Mouse (Mus musculus): Measurements from ENCODE around the gene AA986860. TPM values are rescaled to one million over a fixed set of nuclear protein-coding genes. Genes with fewer than 3 reads are reported as not detected.

Gene AA986860
- total and polyA plus RNA-seq, 3 experiments: 0.31 to 0.58 TPM; not detected in 1

- Histone ChIP-seq H3K36me3 (ENCODE audit: control insufficient read depth in 1 of 2, insufficient read depth in 2 of 2, low read length in 2 of 2) (peaks cover 3 to 9% of the 10 kb centered on the region in 2 experiments), H3K4me1 (ENCODE audit: control insufficient read depth in 1 of 2, insufficient read depth in 2 of 2, low read length in 2 of 2) (peaks cover 12 to 13% of the 10 kb centered on the region in 2 experiments)
These were observed 21.3 kb upstream of the AA986860 start for GRCm38 (mm10) chr1:130710283-130711080.

DNA sequence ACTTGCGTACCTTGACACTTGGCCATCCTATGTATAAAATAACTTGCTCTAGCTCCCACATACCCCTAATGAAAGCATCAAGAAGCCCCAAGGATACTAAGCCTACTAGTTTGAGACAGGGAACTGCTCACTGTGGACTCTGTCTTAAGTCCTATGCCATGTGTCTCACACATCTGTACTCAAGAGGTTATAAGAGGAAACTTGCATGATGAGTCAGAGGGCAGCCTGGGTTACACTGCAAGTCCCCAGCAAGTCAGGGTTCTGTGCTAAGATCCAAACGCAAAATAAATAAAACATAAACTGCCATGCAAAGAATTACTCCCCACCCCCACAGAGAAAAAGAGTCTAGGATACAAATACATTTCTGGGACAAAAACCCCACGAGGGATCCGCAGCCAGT lies 17.7 kb upstream of the AA986860 start:
- TF ChIP-seq ETS1 (IDR thresholded peaks at IDR 0.05; ENCODE audit: low read depth, low read length): no peak
- TF ChIP-seq HCFC1 (IDR thresholded peaks at IDR 0.05; ENCODE audit: low read depth, low read length): no peak
- TF ChIP-seq GATA1 (IDR thresholded peaks at IDR 0.05; ENCODE audit: low read depth, low read length): no peak
- no peak for TF ChIP-seq UBTF (IDR thresholded peaks at IDR 0.05; ENCODE audit: borderline replicate concordance, insufficient read depth, low read depth, low read length)
- TF ChIP-seq POLR2A (IDR thresholded peaks at IDR 0.05; ENCODE audit: control insufficient read depth in 1 of 2, insufficient read depth in 1 of 2, low read depth in 1 of 2, low read length in 2 of 2, poor library complexity in 1 of 2): no peak
- TF ChIP-seq NRF1 (IDR thresholded peaks at IDR 0.05; ENCODE audit: insufficient read depth, low read depth, low read length, poor library complexity, severe bottlenecking): no peak
- no peak for TF ChIP-seq CHD1 (IDR thresholded peaks at IDR 0.05; ENCODE audit: low read depth, low read length)
- no peak for TF ChIP-seq MYC (IDR thresholded peaks at IDR 0.05; ENCODE audit: low read depth, low read length)
- no peak for TF ChIP-seq NELFE (IDR thresholded peaks at IDR 0.05; ENCODE audit: low read depth, low read length)
- no peak for TF ChIP-seq TBP (IDR thresholded peaks at IDR 0.05; ENCODE audit: low read depth, low read length)
- TF ChIP-seq BHLHE40 (IDR thresholded peaks at IDR 0.05; ENCODE audit: borderline replicate concordance, low read depth, low read length): no peak
- no peak for TF ChIP-seq MXI1 (IDR thresholded peaks at IDR 0.05; ENCODE audit: low read depth, low read length)
- no peak for TF ChIP-seq MEF2A (IDR thresholded peaks at IDR 0.05; ENCODE audit: extremely low read depth, insufficient replicate concordance, low read depth, low read length, poor library complexity, severe bottlenecking)
- no peak for TF ChIP-seq CTCF (IDR thresholded peaks at IDR 0.05 in 2 of 3, conservative IDR thresholded peaks at IDR 0.05 in 1 of 3; ENCODE audit: control insufficient read depth in 1 of 3, insufficient read depth in 1 of 3, low read depth in 2 of 3, low read length in 3 of 3, poor library complexity in 1 of 3, severe bottlenecking in 1 of 3)
- TF ChIP-seq GABPA (IDR thresholded peaks at IDR 0.05; ENCODE audit: low read depth, low read length): no peak
- no peak for TF ChIP-seq ZKSCAN1 (IDR thresholded peaks at IDR 0.05; ENCODE audit: low read depth, low read length)
- H3K79me2 ChIP-seq (ENCODE audit: control insufficient read depth, insufficient read depth, low read length, poor library complexity): peaks cover 30% of the 10 kb centered on the region

More at GRCm38 (mm10) chr1:130710283-130711080, 21.3 kb upstream of the AA986860 start:
- DNase-seq (ENCODE audit: low read depth, low spot score): peak; percentile 37
- H3K9ac ChIP-seq (ENCODE audit: control insufficient read depth, low read depth, low read length, poor library complexity, severe bottlenecking): no peak overlapping the region
- H3K9me3 ChIP-seq (replicated peaks; ENCODE audit: insufficient read depth, low read length): no peaks in the 10 kb centered on the region
- TF ChIP-seq BHLHE40 (IDR thresholded peaks at IDR 0.05; ENCODE audit: borderline replicate concordance, low read depth, low read length) (no peak), ZNF384 (IDR thresholded peaks at IDR 0.05; ENCODE audit: low read depth, low read length) (no peak), EP300 (IDR thresholded peaks at IDR 0.05; ENCODE audit: low read depth in 1 of 2, low read length in 2 of 2) (peak; percentile 35 to 74; a peak in 3 of 4 replicates), SMC3 (IDR thresholded peaks at IDR 0.05; ENCODE audit: low read depth, low read length) (no peak), POLR2AphosphoS5 (IDR thresholded peaks at IDR 0.05; ENCODE audit: borderline replicate concordance, low read depth, low read length) (no peak), CHD1 (IDR thresholded peaks at IDR 0.05; ENCODE audit: low read depth, low read length) (no peak), MEF2A (IDR thresholded peaks at IDR 0.05; ENCODE audit: extremely low read depth, insufficient replicate concordance, low read depth, low read length, poor library complexity, severe bottlenecking) (no peak), USF1 (IDR thresholded peaks at IDR 0.05; ENCODE audit: low read depth, low read length) (no peak), UBTF (IDR thresholded peaks at IDR 0.05; ENCODE audit: borderline replicate concordance, insufficient read depth, low read depth, low read length) (no peak), ZKSCAN1 (IDR thresholded peaks at IDR 0.05; ENCODE audit: low read depth, low read length) (no peak), CHD2 (IDR thresholded peaks at IDR 0.05; ENCODE audit: low read length) (no peak), MAZ (IDR thresholded peaks at IDR 0.05; ENCODE audit: low read depth, low read length) (no peak), KAT2A (conservative IDR thresholded peaks at IDR 0.05; ENCODE audit: low read depth, low read length) (no peak), JUND (IDR thresholded peaks at IDR 0.05; ENCODE audit: low read depth, low read length) (no peak), MAX (IDR thresholded peaks at IDR 0.05; ENCODE audit: low read length) (no peak), USF2 (IDR thresholded peaks at IDR 0.05; ENCODE audit: borderline replicate concordance in 1 of 2, insufficient read depth in 1 of 2, low read depth in 1 of 2, low read length in 2 of 2) (no peak), POLR2AphosphoS2 (IDR thresholded peaks at IDR 0.05; ENCODE audit: low read length) (no peak), MYB (IDR thresholded peaks at IDR 0.05; ENCODE audit: low read depth, low read length) (peak; percentile 61), ETS1 (IDR thresholded peaks at IDR 0.05; ENCODE audit: low read depth, low read length) (peak; percentile 58; the same call in 1 of the 2 replicates), GATA1 (IDR thresholded peaks at IDR 0.05; ENCODE audit: low read depth, low read length) (peak; percentile 31; the same call in 1 of the 2 replicates), SIN3A (IDR thresholded peaks at IDR 0.05; ENCODE audit: low read length) (0 out of 2 replicates have a peak, but pooled peaks have one; percentile 45), CTCF (IDR thresholded peaks at IDR 0.05 in 2 of 3, conservative IDR thresholded peaks at IDR 0.05 in 1 of 3; ENCODE audit: control insufficient read depth in 1 of 3, insufficient read depth in 1 of 3, low read depth in 2 of 3, low read length in 3 of 3, poor library complexity in 1 of 3, severe bottlenecking in 1 of 3) (no peak), TCF12 (IDR thresholded peaks at IDR 0.05; ENCODE audit: low read depth, low read length) (no peak), ZMIZ1 (IDR thresholded peaks at IDR 0.05; ENCODE audit: low read depth, low read length) (no peak), MAFK (IDR thresholded peaks at IDR 0.05; ENCODE audit: borderline replicate concordance, low read depth, low read length) (no peak), RCOR1 (IDR thresholded peaks at IDR 0.05; ENCODE audit: low read depth, low read length) (no peak)
- H3K27ac ChIP-seq (ENCODE audit: control insufficient read depth, low read depth, low read length): peak overlapping the region; percentile 3; the same call in 1 of the 2 replicates
- H3K4me3 ChIP-seq (ENCODE audit: control insufficient read depth in 1 of 2, insufficient read depth in 1 of 2, low read depth in 2 of 2, low read length in 2 of 2): peak overlapping the region in 1 of 2 experiments; percentile 11; a peak in 1 of 4 replicates
- H3K27me3 ChIP-seq (ENCODE audit: control insufficient read depth in 1 of 2, insufficient read depth in 2 of 2, low read length in 2 of 2): no peaks in the 10 kb centered on the region
- 0 out of 2 replicates have a peak, but pooled peaks cover 2% of the 10 kb centered on the region for H3K79me2 ChIP-seq (ENCODE audit: control insufficient read depth, insufficient read depth, low read length, poor library complexity)

More for the DNA sequence above, 17.7 kb upstream of the AA986860 start:
- Histone ChIP-seq H3K9me3 (replicated peaks; ENCODE audit: insufficient read depth, low read length) (no peaks in the 10 kb centered on the region), H3K27me3 (ENCODE audit: control insufficient read depth in 1 of 2, insufficient read depth in 2 of 2, low read length in 2 of 2) (no peaks in the 10 kb centered on the region), H3K9ac (ENCODE audit: control insufficient read depth, low read depth, low read length, poor library complexity, severe bottlenecking) (no peak overlapping the region), H3K27ac (ENCODE audit: control insufficient read depth, low read depth, low read length) (no peak overlapping the region), H3K4me1 (ENCODE audit: control insufficient read depth in 1 of 2, insufficient read depth in 2 of 2, low read length in 2 of 2) (peaks cover 12 to 22% of the 10 kb centered on the region in 2 experiments), H3K4me3 (ENCODE audit: control insufficient read depth in 1 of 2, insufficient read depth in 1 of 2, low read depth in 2 of 2, low read length in 2 of 2) (no peak overlapping the region), H3K36me3 (ENCODE audit: control insufficient read depth in 1 of 2, insufficient read depth in 2 of 2, low read length in 2 of 2) (peaks cover 3 to 19% of the 10 kb centered on the region in 2 experiments; a peak in 3 of 4 replicates)
- peak; percentile 18 for DNase-seq (ENCODE audit: low read depth, low spot score)

All from MEL (cell line).